Mouse (Mus musculus) cerebellum, adult 11 months (tissue): ENCODE measurements at regions not wholly inside any gene's neighbourhood (a gene's known extent, or its start where the extent isn't known, plus 50 kb on each side); places are given as distances from the start of the nearest gene placed in this dataset.
"Not testable (repeated sequence)": the region's sequence is repeated elsewhere in the genome, so short reads cannot be mapped to it uniquely, and the experiment has no call there.

Experiments
- DNase-seq: peaks from one replicate; pipeline ENCODE4 v3.0.0; 2022

DNA sequence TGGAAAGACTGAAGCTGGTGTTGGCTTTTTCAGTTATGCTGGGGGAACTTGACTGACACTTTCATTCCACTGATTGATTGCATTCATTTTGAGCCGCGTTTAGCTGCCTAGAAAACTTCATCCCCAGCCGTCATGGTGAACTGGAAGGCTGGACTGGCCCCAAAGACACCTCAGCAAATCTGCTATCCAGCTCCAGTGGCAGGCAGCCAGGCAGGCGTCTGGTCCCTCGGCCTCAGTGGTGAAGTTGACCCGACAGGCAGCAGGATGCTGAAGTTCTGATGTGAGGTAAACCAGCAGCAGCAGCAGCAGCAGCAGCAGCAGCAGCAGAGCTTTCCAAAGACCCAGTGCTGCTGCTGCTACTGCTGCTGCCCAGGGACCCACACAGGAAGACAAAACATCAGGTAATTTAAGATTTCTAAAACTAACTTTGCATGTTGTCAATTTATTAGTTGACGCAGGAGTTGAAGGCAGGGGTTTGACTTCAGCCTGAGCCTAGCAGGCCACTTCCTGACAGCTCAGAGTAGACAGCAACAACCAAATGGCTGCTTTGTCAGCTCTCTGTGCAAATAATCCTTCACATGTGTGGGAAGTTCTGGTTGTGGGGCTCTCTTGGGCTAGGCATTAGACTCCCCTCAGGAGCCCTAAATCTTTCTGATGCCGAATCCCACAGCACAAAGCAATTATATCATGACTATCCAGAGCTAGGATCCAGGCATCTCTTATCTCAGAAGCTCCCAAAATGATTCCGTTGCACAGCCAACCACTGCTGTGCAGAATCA lies 200.4 kb upstream of the Nhs start:
- no peak for DNase-seq

DNA sequence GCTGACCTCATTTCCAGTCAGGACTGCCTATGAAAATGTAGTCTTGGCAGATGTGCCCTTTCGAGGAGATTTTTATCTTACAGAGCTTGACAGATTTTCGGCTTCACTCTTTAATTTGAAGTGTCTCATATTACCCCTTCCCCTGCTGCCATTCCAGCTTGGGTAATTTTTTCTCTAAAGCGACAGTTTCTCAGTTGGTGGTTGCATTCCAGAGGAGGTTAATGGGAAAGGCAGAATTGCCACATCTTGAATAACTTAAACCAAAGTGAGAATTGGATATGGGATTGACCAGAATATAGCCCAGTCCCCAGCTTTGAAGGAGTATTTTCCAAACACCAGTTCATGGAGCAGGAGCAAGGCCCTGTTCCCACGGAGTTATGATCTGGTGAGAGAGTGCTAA lies 188.8 kb upstream of the Nhs start:
- no peak for DNase-seq

DNA sequence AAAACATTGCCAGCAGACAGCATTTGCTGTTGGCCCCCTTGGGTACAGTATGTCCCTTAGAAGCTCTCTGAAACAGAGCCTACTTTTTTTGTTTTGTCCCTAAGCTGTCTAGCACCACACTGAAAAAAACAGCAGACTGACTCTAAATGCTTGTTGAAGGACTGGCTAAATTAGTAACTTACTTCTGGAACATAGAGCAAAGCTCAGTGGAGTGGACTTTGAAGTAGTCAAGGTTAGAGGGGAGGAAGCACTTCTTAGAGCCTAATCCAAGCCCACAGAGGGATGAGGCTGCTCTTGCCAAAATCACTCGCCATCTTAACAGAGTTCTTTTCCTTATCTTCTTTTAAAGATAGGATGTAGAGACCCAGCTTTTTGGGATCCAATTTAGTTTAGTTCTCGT lies 188.4 kb upstream of the Nhs start:
- DNase-seq, result no peak

DNA sequence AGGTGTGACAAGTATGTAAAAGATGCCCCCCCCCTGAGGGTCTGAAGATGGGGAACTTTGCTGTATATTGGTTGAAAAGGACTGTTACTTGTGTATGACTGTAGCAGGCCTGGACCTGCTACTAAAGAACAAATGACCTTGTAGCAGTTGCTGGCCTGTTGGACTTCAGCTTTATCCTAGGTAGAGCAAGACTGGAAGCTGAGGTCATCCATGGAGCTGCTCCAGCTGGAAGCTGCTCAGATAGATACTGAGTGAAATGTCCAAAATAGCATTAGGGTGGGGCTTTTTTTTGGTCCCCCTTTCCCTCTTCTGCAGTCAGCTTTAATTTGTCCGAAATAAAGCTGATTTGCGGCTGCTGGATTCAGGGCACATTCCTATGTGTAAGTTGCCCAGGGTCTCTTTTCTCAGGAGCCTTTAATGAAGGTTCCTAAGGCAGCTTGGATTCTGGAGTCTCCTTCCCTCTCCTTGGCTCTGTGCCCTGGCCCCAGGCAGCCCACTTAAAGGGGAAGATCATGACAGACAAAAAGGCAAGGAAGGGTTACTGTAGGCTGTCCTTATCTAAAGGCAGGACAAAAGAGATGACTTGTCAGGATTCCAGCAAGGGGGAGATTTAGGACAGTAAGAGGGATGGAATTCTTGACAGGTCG lies 186.1 kb upstream of the Nhs start:
- DNase-seq, result peak; percentile 3

DNA sequence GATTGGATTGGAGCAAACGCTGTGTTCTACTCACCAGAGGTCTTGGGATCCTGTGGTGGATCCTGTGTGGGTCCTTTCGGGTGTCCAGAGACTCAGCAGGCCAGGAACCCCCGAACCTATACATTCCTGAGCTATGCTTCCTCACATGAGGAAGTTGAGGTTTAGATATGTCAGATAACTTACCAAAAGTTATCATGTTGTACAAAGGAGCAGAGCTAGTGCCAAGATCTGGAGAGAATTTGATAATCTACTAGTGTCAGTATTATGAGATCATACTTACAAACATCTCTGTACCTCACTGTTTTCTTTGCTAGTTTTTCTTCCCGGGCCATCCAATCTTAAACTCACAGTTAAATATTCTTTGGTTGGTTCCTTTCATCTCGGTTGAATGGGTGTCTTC lies 172.6 kb upstream of the Nhs start:
- no peak for DNase-seq

DNA sequence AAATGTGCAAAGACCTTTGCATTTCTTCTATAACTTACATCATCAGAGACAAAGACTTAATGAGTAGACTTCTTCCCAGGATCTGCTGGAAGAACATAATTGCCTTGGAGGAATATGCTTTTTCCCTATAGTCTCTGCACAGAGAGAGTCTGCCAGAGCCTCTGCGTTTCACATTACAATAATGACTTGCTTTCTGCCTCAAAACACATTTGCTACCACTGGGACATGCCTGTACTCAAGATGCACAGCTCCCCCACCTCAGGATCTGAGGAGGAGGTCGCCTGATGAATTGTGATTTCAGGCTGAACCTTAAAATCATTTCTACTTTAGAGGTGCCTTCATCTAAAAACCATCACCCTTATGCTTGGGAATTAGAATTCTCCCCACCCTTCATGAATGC lies 148.1 kb upstream of the Nhs start:
- DNase-seq, result no peak

DNA sequence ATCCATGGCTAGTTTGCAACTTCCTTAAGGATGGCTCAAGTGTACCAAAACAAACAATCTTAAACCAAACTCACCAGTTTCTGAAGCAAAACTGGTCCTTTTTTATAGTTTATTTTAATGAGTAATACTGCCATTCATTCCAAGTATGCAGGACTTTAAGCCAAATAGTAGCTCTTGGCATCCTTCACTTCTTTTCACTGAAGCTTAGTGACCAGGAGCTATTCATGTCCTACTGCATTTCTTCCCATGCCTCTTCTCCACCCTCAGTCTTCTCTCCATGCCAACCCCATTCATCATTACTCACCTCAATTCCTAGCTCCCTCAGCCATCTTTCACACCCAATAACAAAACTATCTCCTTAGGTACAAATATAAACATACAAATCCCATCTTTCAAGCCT lies 144.6 kb upstream of the Nhs start:
- no peak for DNase-seq

DNA sequence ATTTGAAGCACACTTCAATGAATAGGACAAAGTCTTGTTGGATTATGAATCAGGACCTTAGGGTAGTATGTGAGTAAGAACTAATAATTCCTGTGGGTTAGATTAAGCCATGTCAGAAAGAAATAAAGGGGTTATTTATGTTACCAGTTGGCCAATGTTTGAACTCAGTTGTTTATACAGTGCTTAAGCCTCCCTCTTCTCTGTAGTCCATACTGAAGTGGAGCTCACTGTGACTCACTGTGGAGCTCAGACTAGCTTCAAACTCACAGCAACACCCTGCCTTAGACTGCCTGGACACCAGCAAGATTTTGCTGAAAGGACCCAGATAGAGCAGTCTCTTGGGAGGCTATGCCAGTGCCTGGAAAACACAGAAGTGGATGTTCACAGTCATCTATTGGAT lies 143.3 kb upstream of the Nhs start:
- DNase-seq, result no peak

DNA sequence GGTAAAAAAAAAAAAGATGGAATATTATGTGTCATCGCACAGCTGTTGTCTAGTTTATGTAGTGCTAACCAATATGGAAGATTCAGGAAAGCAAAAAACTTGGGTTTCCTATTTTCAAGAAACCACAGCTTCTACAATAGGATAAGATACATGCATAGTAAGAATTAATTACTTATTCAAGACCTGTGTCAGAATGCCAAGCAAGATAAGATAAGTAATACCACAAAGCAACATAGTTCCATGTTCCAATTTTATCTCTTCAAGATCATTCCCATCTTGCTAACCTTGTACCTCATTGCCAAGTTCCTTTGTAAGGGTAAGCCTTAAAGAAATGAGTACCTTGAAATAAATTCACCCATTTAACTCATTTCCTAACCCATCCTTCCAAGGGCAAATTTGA lies 131.7 kb upstream of the Nhs start:
- no peak for DNase-seq

DNA sequence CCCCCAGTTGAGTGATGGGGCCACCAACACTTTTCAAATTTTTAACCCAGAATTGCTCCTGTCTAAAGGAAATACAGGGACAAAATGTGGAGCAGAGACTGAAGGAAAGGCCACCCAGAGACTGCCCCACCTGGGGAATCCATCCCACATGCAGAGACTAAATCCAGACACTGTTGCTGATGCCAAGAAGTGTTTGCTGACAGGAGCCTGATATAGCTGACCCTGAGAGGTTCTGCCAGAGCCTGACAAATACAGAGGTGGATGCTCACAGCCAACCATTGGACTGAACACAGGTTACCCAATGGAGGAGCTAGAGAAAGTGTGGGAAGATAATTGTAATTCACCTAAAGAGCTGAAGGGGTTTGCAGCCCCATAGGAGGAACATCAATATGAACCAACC lies 126.6 kb upstream of the Nhs start:
- DNase-seq, result not testable (repeated sequence)

DNA sequence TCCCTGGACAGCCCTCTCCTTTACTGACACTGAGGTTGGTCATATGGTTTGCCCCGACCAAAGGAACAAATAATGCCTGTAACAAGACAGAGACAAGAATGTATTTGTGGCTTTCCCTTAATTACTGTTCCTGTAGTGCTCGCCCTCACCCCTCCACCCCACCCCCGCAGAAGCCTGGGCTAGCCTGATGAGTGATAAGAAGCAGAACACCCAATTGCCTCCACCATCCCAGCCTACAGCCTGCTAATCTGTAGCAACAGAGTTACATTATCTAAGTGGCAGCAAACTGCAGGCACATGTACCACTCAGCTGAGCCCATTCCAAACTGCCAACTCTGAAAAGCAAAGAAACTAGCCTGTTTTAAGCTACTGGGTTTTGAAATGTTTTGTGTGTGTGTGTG lies 124.7 kb upstream of the Nhs start:
- DNase-seq, result no peak

DNA sequence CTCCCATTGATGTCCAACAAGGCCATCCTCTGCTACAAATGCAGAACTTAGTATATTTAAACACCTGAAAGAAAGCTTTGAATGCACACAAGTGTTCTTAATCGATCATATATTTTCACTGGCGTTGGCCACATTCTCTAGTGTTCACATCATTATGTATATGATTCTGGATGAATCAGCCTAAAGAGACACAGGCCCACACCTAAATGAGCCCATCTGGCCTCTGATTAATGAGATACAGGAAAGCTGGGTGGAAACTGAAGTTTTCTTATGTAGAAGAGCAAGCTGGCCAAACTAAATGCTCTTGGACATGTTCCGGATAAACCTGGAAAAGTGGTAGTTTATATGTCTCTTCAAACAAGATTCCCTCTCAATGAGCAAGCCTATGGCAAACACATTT lies 123.2 kb upstream of the Nhs start:
- no peak for DNase-seq

DNA sequence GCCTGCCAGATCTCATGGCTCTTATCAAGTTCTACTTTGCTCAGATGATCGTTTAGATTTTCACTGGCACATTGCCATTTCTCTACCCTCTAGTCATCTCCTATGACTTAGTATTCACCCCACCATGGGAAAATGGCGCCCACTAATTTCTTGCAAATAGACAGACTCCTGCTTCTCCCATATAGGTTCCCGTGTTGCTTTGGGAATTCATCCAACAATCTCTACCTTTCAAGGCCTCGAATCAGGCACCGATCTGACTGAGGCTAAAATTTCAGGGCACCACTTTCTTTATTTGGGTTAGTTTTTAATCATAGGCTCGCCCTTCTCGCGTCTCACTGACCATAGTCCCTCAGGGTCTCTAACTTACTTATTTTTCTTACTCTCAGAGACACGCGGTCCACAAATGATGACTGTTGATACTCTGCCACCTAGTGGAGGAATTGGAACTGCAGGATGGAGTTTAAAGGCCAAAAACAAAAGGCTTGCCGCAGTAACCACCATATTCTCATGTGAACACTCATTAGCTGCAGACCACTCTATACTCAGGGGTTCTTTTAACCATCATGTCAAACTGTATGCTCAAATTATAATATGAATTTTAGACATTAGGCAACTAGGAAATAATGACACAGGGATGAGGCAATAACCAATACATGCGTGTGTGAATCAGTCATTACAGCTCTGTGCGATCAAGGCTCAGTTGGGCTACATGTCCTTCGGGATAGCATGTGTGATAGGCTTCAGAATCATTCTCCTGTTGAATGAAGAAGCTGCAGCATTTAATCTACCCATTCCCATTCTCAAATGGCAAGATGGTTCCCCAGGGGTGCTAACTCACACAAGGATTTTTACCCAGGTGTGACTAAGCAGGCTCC lies 119.5 kb upstream of the Nhs start:
- peak; percentile 27 for DNase-seq

DNA sequence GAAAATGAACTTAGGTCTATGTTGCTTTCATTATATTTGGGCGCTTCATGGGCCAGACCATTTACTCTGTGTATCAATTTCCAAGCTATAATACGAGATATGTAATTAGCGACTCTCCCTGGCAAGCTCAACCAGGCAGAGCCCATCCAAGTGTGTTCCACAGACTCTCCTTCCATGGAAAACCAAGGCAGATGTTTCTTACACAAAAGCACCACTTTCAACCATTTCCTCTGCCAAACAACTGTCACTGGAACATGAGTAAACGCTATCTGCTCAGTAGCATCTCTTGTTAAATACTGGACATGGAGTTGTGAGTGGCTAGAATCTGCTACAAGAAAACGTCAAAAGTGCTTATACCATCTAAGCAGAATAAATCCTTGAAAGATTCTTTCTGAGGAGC lies 115.1 kb upstream of the Nhs start:
- DNase-seq, result no peak

DNA sequence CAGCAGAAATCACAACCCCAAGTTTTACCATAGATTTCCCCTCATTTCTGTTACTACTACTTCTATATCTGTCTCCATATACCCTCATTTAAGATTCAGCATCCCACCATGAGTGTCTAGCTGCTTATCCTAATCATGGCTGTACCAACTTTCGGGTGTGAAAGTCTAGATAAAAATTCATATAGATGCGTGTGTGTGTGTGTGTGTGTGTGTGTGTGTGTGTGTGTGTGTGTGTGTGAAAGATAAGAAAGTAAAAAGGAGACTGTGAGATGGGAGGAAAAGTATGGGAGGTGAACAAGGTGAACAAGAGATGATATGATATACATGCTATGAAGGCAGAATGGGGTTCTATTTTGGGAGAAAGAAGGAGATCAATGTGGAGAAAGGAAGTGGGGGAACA lies 111.7 kb upstream of the Nhs start:
- DNase-seq, result no peak

DNA sequence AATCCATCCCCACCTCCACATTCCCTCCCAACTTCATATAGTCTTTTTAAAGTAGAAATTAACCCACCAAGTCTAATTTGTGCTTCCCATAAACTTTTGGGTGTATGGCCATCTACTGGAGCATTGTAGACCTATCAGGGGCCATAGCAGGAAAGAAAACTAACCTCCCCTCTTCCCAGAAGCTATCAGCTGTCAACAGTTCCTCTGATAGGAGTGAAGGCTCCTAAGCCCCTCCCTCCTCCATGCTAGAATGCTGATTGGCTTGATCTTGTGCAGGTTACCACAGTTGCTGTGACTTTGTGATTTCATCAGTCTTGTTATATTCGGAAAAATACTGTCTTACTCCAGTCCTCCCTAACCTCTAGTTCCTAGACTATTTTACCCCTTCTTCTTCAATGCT lies 109.4 kb upstream of the Nhs start:
- no peak for DNase-seq

DNA sequence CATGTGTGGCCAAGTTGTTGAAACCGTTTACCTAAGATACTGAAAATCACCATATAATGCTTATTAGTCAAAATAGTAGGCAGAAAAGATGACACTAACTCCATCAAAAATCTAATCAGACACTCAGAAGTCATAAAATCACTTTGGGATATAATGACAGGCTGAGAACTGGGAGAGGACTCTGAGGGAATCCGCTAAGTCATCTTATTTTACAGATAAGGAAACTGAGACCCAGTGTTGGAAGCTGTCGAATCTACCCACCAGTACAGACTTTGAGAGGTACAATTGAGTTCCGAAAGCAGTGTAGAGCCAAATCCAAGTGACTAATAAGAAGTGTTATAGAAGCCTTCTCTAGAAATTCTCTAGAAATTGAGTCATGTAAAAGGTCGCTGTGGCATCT lies 108.6 kb upstream of the Nhs start:
- no peak for DNase-seq

DNA sequence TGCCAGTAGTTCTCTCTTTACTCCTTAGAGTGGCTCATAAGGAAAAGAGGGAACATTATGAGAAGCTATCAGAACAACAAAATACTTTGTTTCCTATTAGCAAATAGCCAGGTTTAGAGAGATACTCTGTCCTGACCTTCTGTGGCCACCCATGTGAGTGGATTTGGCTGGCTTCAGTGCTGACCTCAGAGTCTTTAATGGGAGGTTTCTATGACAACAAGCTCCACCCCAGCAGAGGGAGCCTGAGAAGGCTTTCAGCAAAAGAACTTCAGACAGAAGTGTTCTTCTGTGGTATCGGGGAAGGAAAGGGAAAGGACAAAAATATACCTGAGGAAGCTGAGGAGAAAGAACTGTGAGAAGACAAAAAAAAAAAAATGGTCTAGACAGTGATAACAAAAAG lies 108.1 kb upstream of the Nhs start:
- DNase-seq, result no peak

DNA sequence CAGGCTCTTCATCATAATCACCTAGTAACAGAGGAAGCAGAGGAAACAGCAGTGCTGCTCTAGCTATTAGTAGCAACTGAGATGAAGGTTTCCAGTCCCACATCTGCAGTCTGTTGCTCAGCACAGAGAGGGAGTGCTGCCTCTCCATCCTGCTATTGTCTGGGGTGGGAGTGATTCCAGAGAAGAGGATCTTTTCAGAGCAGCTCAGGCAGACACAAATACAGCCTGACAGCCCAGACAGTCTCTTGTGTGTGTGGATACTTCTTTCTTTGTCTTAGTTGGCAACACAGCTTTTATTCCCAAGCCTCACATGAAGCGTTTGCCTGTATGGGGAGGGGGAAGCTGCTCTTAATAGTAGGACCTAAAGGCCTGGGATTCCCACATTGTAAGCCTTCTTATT lies 107.2 kb upstream of the Nhs start:
- no peak for DNase-seq

DNA sequence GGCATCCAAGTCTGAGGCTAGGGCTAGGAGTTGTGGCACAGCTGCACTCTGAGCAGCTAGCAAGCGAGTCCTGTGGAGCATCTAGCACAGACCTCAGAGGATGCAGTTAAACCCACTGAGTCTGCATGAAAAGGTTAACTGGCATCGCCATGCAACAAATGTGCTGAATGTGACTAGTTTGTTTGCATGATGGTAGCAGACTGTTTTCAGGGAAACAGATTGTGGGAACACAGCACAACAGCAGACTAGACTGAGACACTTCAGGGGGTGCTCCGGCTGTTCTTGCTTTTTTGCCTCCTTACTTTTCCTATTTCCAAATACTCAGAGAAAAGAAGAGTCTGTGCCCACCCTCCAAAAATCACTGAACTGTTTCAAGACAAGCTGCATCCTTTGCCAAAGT lies 97.9 kb upstream of the Nhs start:
- no peak for DNase-seq

DNA sequence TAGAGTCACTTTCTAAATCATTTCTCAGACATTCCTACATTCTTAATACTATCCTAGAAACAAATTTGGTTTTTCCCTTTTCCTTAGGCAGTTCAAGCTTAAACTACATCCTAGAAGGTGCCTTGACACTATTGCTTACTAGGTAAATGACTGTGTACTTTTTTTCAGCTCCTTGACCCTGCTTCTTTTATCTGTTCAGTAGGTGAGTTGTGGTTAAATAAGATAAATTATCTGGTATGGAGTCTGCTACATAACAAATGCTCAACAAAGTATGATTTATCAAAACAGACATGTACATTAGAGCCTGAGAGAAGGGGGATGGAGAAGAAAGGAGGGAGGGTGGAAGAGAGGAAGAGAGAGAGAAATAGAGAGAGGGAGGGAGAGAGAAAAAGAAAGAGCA lies 96.3 kb upstream of the Nhs start:
- DNase-seq, result no peak

DNA sequence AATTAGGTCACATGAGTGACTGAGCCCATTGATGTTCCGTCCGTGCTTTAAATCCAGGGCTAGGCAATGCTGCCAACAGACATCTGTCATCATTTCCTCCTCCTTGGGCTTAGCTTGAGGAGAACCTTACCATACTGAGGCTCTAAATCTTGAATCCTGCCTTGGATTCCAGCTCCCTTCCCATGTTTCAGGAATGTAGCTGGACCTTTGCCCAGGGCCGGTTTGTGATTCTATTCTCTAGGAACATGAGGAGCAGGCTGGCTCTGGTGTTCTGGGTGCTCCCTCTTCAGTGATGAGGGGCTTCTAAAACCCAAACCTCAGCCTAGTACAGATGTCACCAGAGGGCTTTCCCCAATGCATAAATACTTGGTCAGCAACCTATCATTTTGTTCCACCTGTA lies 81.8 kb upstream of the Nhs start:
- no peak for DNase-seq

DNA sequence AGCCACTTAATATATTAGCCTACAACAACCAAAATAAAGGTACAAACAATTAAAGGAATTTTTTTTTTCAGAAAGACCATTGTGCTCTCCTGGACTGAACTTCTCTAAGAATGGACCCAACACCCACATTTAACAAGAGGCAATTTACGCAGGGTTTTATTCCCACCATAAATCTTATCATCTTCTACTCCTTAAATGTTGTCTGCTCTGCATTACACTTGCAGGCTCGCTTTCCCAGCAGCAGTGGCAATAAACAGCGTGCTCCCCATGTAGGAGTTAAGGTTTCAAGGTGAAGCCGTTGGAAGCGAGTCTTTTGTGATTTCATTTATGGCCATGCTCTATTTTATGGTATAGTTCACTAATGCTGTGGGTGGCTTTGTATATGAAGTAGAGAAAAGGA lies 76.0 kb upstream of the Nhs start:
- no peak for DNase-seq

DNA sequence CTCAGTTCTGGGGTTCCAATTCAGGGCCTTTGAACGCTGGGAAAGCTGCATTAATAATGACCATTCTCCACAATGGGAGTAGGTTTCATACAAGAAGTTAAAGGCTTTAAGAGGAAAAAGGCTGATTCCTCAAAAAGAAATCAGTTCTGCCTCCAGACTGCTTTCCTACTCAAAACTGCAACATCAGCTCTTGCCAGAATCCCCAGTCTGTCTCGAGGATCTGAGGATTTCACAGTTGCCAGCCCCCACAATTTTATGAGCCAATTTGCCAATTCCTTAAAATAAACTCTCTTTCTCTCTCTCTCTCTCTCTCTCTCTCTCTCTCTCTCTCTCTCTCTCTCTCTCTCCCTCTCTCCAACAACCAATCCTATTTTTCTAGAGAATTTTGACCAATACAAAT lies 51.3 kb upstream of the Nhs start:
- no peak for DNase-seq
